20 mouse cellular contexts compared by ENCODE assay signal in the genomic region with DNA sequence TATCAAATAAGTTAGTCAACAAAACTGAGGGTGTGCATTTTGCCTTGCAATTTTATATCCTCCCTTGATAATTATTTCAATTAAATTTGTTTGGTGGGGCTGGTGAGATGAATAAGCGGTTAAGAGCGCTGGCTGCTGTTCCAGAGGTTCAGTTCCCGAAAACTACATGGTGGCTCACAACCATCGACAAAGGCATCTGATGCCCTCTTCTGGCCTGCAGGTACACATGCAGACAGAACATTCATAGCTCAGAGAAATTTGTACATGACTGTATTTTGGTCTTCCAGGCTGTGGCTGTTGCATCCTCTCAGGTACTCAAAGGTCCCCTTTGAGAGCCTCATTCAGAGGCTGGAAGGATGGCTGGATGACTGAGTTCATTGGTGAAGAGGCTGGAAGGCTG. TPM values are rescaled to one million over a fixed set of nuclear protein-coding genes. Genes with fewer than 3 reads are reported as not detected.
DNase-seq lines count a peak whose midpoint lies in the region; ATAC-seq and TF ChIP-seq lines count a peak whose summit lies in the region.
"Had no signal": no experiment of that assay in that cellular context is flagged by ENCODE, and none has a peak within 500 bp of the region (broad histone marks: within the 10 kb centered on the region; RNA-seq: fewer than 3 reads in every experiment).

No protein-coding gene starts in this region.

- H3K4me3 ChIP-seq in kidney, adult 2 months (ENCODE audit: insufficient read depth, low read depth, low read length): no peak overlapping the region
- H3K4me3 ChIP-seq in lung, embryonic 14.5 days (ENCODE audit: low read depth, low read length): no peak overlapping the region
- no peak overlapping the region for H3K4me3 ChIP-seq in lung, postnatal 0 days (ENCODE audit: low read depth, low read length)
- H3K4me3 ChIP-seq: heart, adult 2 months; limb, embryonic 10.5 days; liver, embryonic 13.5 days; midbrain, embryonic 12.5 days; neural tube, embryonic 13.5 days had no signal

- in situ Hi-C loops in Patski (cut with MboI; ENCODE audit: low pct_unique_long_range_greater_than_20kb): loop anchor here (10.0 to 25.0 kb wide), 2 partner anchors 235 to 923 kb away; partner anchors contain the start of gene 6720489N17Rik

- TF ChIP-seq EP300 in lung, postnatal 0 days (IDR thresholded peaks at IDR 0.05): no peak

- no peak overlapping the region for H3K4me2 ChIP-seq in lung, embryonic 14.5 days
- no peak overlapping the region for H3K4me2 ChIP-seq in lung, postnatal 0 days (replicated peaks; ENCODE audit: low read depth, low read length)
- H3K4me2 ChIP-seq: liver, embryonic 13.5 days; midbrain, embryonic 12.5 days; neural tube, embryonic 13.5 days had no signal

- CTCF ChIA-PET in Patski (lab: Charles Lee): no interaction called here

- peaks cover 3% of the 10 kb centered on the region; the same call in 1 of the 2 replicates for H3K4me1 ChIP-seq in kidney, adult 2 months (ENCODE audit: control insufficient read depth, insufficient read depth, low read length)
- H3K4me1 ChIP-seq in lung, embryonic 14.5 days (ENCODE audit: insufficient read depth): no peaks in the 10 kb centered on the region
- peaks cover 3% of the 10 kb centered on the region; the same call in 1 of the 2 replicates for H3K4me1 ChIP-seq in lung, postnatal 0 days (ENCODE audit: insufficient read depth, low read depth, low read length)
- H3K4me1 ChIP-seq: midbrain, embryonic 12.5 days had no signal

- no peak overlapping the region for H3K9ac ChIP-seq in lung, embryonic 14.5 days
- no peak overlapping the region for H3K9ac ChIP-seq in lung, postnatal 0 days (replicated peaks; ENCODE audit: low read depth)
- H3K9ac ChIP-seq: liver, embryonic 13.5 days; midbrain, embryonic 12.5 days; neural tube, embryonic 13.5 days had no signal

- 85% methylated on average over 4 of the region's 4 CpGs for WGBS in kidney, adult 2 months
- whole genome bisulfite sequencing in lung, embryonic 14.5 days: 87% methylated on average over 4 of the region's 4 CpGs
- WGBS in lung, postnatal 0 days: 92% methylated on average over 4 of the region's 4 CpGs

- ATAC-seq in lung, embryonic 14.5 days (ENCODE audit: insufficient read depth): no peak
- no peak for ATAC-seq in lung, postnatal 0 days
- no peak for ATAC-seq in Patski
- ATAC-seq: hindbrain, embryonic 16.5 days had no signal

- POLR2A ChIA-PET in Patski (lab: Charles Lee): no interaction called here

- TF ChIP-seq POLR2A in kidney, adult 2 months (IDR thresholded peaks at IDR 0.05; ENCODE audit: low read depth, low read length): no peak

- H3K27ac ChIP-seq in kidney, adult 2 months (ENCODE audit: insufficient read depth, low read depth, low read length): no peak overlapping the region
- no peak overlapping the region for H3K27ac ChIP-seq in lung, embryonic 14.5 days (ENCODE audit: low read depth)
- H3K27ac ChIP-seq in lung, postnatal 0 days (ENCODE audit: low read length): no peak overlapping the region
- H3K27ac ChIP-seq: heart, adult 2 months; limb, embryonic 10.5 days; liver, embryonic 13.5 days; midbrain, embryonic 12.5 days; neural tube, embryonic 13.5 days had no signal

- no peaks in the 10 kb centered on the region; the same call in 1 of the 2 replicates for H3K36me3 ChIP-seq in kidney, adult 2 months (ENCODE audit: control insufficient read depth, insufficient read depth, low read length)
- H3K36me3 ChIP-seq in lung, embryonic 14.5 days (ENCODE audit: insufficient read depth): no peaks in the 10 kb centered on the region
- no peaks in the 10 kb centered on the region for H3K36me3 ChIP-seq in lung, postnatal 0 days (ENCODE audit: insufficient read depth, low read length)
- H3K36me3 ChIP-seq: limb, embryonic 10.5 days; liver, embryonic 13.5 days; midbrain, embryonic 12.5 days; neural tube, embryonic 13.5 days had no signal

- DNase-seq in kidney, adult 2 months: peak; percentile 14
- no peak for DNase-seq in kidney, adult 11 months
- no peak for DNase-seq in lung, embryonic 14.5 days
- no peak for DNase-seq in lung, postnatal 0 days (ENCODE audit: low spot score)
- no peak for DNase-seq in Patski (ENCODE audit: low read depth, low spot score)
- no peak for DNase-seq in thymus, postnatal 25 days
- no peak for DNase-seq in right cerebral cortex, postnatal 36 days (ENCODE audit: low spot score in 2 of 2)
- DNase-seq: cerebellum, adult 18-20 months; gastrocnemius, postnatal 14 days; heart, adult 2 months; heart, postnatal 4 days; liver, embryonic 13.5 days; spleen, adult 18-20 months; thymus, adult 18-20 months had no signal

- no peaks in the 10 kb centered on the region for H3K27me3 ChIP-seq in kidney, adult 2 months (replicated peaks; ENCODE audit: control insufficient read depth, insufficient read depth, low read length)
- no peaks in the 10 kb centered on the region for H3K27me3 ChIP-seq in lung, embryonic 14.5 days (ENCODE audit: insufficient read depth, low read length)
- H3K27me3 ChIP-seq in lung, postnatal 0 days (replicated peaks; ENCODE audit: insufficient read depth, low read length): no peaks in the 10 kb centered on the region
- H3K27me3 ChIP-seq in Patski: no peaks in the 10 kb centered on the region
- H3K27me3 ChIP-seq: liver, embryonic 13.5 days; neural tube, embryonic 13.5 days had no signal

- 0 out of 2 replicates have a peak, but pooled peaks have one; percentile 22 for TF ChIP-seq CTCF in kidney, adult 2 months (conservative IDR thresholded peaks at IDR 0.05; ENCODE audit: insufficient read depth, insufficient read length, low read depth, low read length)
- 0 out of 2 replicates have a peak, but pooled peaks have one; percentile 9 for TF ChIP-seq CTCF in lung, embryonic 14.5 days (IDR thresholded peaks at IDR 0.05; ENCODE audit: low read depth)
- TF ChIP-seq CTCF in lung, postnatal 0 days (IDR thresholded peaks at IDR 0.05): no peak
- peak; percentile 20 for TF ChIP-seq CTCF in Patski (IDR thresholded peaks at IDR 0.05)

- no peaks in the 10 kb centered on the region for H3K9me3 ChIP-seq in lung, embryonic 14.5 days (ENCODE audit: low read depth, low read length)
- H3K9me3 ChIP-seq in lung, postnatal 0 days (ENCODE audit: low read length): no peaks in the 10 kb centered on the region
- H3K9me3 ChIP-seq: limb, embryonic 10.5 days; liver, embryonic 13.5 days; midbrain, embryonic 12.5 days; neural tube, embryonic 13.5 days had no signal

RNA-seq across cellular contexts. Expression of gene Fbp2, which starts 1.8 kb away (rescaled TPM):
- polyA plus RNA-seq in kidney, adult 2 months (2012; rRNA removed): 28.8 and 35.3 TPM in 2 replicates
- not detected in 2 replicates for polyA plus RNA-seq in lung, embryonic 14.5 days (2014; fragmentation: Nextera tagmentation; extraction: Ambion mirVana)
- 1.2 and 2.7 TPM in 2 replicates for polyA plus RNA-seq in lung, postnatal 0 days (2015; fragmentation: Nextera tagmentation; extraction: Ambion mirVana)
- polyA plus RNA-seq in Patski (2021): 0.32 TPM
- polyA plus RNA-seq: C2C12; forebrain, embryonic 11.5 days; liver, embryonic 13.5 days; midbrain, embryonic 12.5 days had no signal

RNA-seq across cellular contexts. Expression of gene Fbp1, which starts 28.0 kb away (rescaled TPM):
- 1,525 and 1,684 TPM in 2 replicates for polyA plus RNA-seq in kidney, adult 2 months (2012; rRNA removed)
- 0.97 and 1.1 TPM in 2 replicates for polyA plus RNA-seq in lung, embryonic 14.5 days (2014; fragmentation: Nextera tagmentation; extraction: Ambion mirVana)
- 1.1 and 2.4 TPM in 2 replicates for polyA plus RNA-seq in lung, postnatal 0 days (2015; fragmentation: Nextera tagmentation; extraction: Ambion mirVana)
- polyA plus RNA-seq in Patski (2021): not detected
- polyA plus RNA-seq: C2C12; forebrain, embryonic 11.5 days; limb, embryonic 10.5 days; midbrain, embryonic 12.5 days had no signal

Comparison
In these comparisons a context has a peak if more than half of its experiments do, and no peak if none do; other contexts are left out.
1. RNA of gene Fbp1, which starts 28.0 kb away (polyA plus RNA-seq): 1,525 to 1,684 TPM in kidney, adult 2 months; 1.1 to 2.4 TPM in lung, postnatal 0 days, 0.97 to 1.1 TPM in lung, embryonic 14.5 days and not detected in Patski (single experiment); every median in the first group is over 100 times any median in the second.